Mouse (Mus musculus) midbrain, embryonic 10.5 days (tissue): ENCODE measurements at regions not wholly inside any gene's neighbourhood (a gene's known extent, or its start where the extent isn't known, plus 50 kb on each side); places are given as distances from the start of the nearest gene placed in this dataset.
"Not testable (repeated sequence)": the region's sequence is repeated elsewhere in the genome, so short reads cannot be mapped to it uniquely, and the experiment has no call there.

Source experiments
- DNase-seq: peaks from one replicate; pipeline ENCODE4 v3.0.0-alpha.2; 2017; ENCODE audit warnings: low spot score
- H3K27ac ChIP-seq: fragments of 300-500 bp; sonication (generic); replicated peaks from 2 replicates; pipeline ENCODE4 v1.5.1; 2016; ENCODE audit warnings: mild to moderate bottlenecking
- H3K27me3 ChIP-seq: fragments of 300-500 bp; sonication (generic); 2 replicates; pipeline ENCODE4 v1.6.1; 2016; ENCODE audit warnings: low read depth, mild to moderate bottlenecking; ENCODE audit not compliant: poor library complexity, severe bottlenecking
- H3K36me3 ChIP-seq: fragments of 300-500 bp; sonication (generic); 2 replicates; pipeline ENCODE4 v1.6.1; 2016; ENCODE audit warnings: mild to moderate bottlenecking, moderate library complexity
- H3K4me1 ChIP-seq: fragments of 300-500 bp; sonication (generic); 2 replicates; pipeline ENCODE4 v1.6.1; 2016
- H3K4me3 ChIP-seq: fragments of 300-500 bp; sonication (generic); 2 replicates; pipeline ENCODE4 v1.5.1; 2016; ENCODE audit warnings: mild to moderate bottlenecking, moderate library complexity
- H3K9me3 ChIP-seq: fragments of 300-500 bp; sonication (generic); replicated peaks from 2 replicates; pipeline ENCODE4 v1.6.1; 2016; ENCODE audit warnings: mild to moderate bottlenecking
- WGBS: fragments of 180-500 bp; shearing (Covaris S2); methylation state at CpG from one replicate; pipeline ENCODE4 v1.1.7; 2016; 5-methylcytosine and 5-hydroxymethylcytosine counted together

DNA sequence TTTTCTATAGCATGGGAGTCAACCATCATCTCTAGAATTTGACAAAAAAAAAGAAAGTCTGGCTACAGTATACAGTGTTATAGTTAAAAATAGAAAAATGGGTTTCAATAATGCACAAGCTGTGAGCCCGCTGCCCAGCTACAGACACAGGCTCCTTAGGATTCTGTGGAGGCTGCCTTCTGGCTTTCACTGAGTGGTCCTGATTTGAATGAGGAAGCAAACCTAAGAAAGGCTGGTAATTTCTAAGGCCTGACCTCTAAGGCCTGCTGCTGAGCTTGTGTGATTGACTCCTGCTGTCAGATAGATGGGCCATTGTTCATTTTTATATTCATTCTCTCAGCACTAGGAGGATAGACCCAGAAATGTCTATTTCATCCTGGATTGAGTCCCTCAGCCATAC, 67.7 kb downstream of the Alg10b start:
- Histone ChIP-seq H3K27ac (peak overlapping the region; percentile 69), H3K36me3 (no peaks in the 10 kb centered on the region), H3K4me1 (peaks cover 26% of the 10 kb centered on the region), H3K4me3 (no peak overlapping the region), H3K9me3 (no peaks in the 10 kb centered on the region), H3K27me3 (no peaks in the 10 kb centered on the region)
- no peak for DNase-seq
- WGBS: 57% methylated on average over 1 of the region's 1 CpGs

GRCm38 (mm10) chr15:90294353-90294922, 70.3 kb downstream of the Alg10b start:
- no peaks in the 10 kb centered on the region for H3K9me3 ChIP-seq
- peaks cover 43% of the 10 kb centered on the region for H3K4me1 ChIP-seq
- 82% methylated on average over 2 of the region's 2 CpGs for WGBS
- no peak overlapping the region for H3K27ac ChIP-seq
- H3K27me3 ChIP-seq: no peaks in the 10 kb centered on the region
- no peak for DNase-seq
- H3K36me3 ChIP-seq: no peaks in the 10 kb centered on the region
- H3K4me3 ChIP-seq: no peak overlapping the region

GRCm38 (mm10) chr15:90298566-90298965, 74.5 kb downstream of the Alg10b start:
- DNase-seq: no peak
- no peaks in the 10 kb centered on the region for H3K9me3 ChIP-seq
- H3K4me3 ChIP-seq: no peak overlapping the region
- H3K27ac ChIP-seq: no peak overlapping the region
- H3K4me1 ChIP-seq: peaks cover 17% of the 10 kb centered on the region
- WGBS: 59% methylated on average over 7 of the region's 7 CpGs
- no peaks in the 10 kb centered on the region for H3K36me3 ChIP-seq
- H3K27me3 ChIP-seq: no peaks in the 10 kb centered on the region

GRCm38 (mm10) chr15:90303393-90303792, 79.3 kb downstream of the Alg10b start:
- no peaks in the 10 kb centered on the region for H3K36me3 ChIP-seq
- H3K4me3 ChIP-seq: no peak overlapping the region
- H3K9me3 ChIP-seq: no peaks in the 10 kb centered on the region
- no peak for DNase-seq
- no peaks in the 10 kb centered on the region for H3K27me3 ChIP-seq
- WGBS: 91% methylated on average over 1 of the region's 1 CpGs
- H3K27ac ChIP-seq: no peak overlapping the region
- H3K4me1 ChIP-seq: peaks cover 21% of the 10 kb centered on the region

DNA sequence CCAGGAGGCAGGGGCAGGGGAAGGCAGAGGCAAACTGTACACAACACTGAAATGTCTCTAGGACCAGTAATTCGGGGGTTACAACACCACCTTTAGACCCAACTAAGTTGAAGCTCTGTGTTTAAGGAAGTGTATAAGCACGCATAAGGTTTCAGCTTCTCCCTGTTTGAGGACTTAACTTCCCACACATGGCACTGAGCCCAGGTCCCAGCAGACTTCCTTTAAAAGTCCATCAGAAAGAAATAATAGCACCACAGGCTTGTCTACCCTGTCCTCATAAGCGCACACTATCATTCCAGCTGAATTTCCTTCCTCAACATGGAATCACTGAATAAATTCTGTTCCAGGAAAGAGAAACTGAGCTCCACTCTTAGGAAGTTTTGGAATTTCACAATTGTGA, 80.9 kb downstream of the Alg10b start:
- H3K4me3 ChIP-seq: no peak overlapping the region
- no peaks in the 10 kb centered on the region for H3K36me3 ChIP-seq
- no peaks in the 10 kb centered on the region for H3K9me3 ChIP-seq
- 87% methylated on average over 3 of the region's 3 CpGs for WGBS
- no peaks in the 10 kb centered on the region for H3K27me3 ChIP-seq
- H3K27ac ChIP-seq: no peak overlapping the region
- DNase-seq: no peak
- H3K4me1 ChIP-seq: peaks cover 24% of the 10 kb centered on the region

DNA sequence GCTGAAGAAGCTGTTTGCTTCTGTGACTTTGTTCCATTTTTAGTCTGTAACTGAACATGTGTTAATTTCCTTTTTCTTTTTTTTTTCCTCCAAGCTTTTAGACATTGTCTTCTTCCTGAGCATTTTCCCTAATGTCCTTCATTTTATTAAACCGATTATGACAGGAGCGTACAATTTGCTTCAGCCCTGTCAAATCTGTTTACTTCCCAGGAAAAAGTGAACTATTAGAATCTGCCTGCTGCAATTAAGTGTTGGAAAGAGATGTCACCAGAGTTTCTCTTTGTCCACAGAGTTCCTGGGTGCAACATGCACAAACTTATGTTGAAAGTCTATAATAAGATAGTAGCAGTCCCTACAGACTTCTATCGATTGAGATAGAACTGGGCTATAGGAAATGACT, 82.8 kb downstream of the Alg10b start:
- no peak overlapping the region for H3K27ac ChIP-seq
- no peak overlapping the region for H3K4me3 ChIP-seq
- peaks cover 30% of the 10 kb centered on the region for H3K4me1 ChIP-seq
- H3K9me3 ChIP-seq: no peaks in the 10 kb centered on the region
- H3K36me3 ChIP-seq: no peaks in the 10 kb centered on the region
- no peaks in the 10 kb centered on the region for H3K27me3 ChIP-seq
- no peak for DNase-seq
- WGBS: 92% methylated on average over 3 of the region's 3 CpGs

DNA sequence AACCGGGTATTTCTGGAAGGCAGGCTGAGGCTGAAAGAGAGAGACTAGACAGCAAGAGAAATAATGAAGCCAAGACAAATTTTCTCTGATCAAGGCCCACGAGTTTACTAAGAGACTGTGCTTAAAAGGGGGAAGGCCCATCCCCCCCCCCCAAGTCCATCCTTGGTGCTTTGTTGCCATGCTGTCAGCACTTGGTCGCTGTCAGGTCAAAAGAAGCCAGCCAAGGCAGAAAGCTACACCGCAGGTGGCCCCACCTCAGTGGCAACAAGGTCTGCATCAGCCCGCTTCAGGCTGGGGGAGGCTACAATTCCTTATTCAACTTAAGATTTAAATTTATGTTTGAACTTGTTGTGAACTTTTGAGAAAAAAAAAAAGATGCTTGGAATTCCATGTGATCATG, 84.3 kb downstream of the Alg10b start:
- not testable (repeated sequence) for H3K4me3 ChIP-seq, H3K27me3 ChIP-seq, H3K9me3 ChIP-seq, H3K36me3 ChIP-seq
- 8% methylated on average over 5 of the region's 5 CpGs for WGBS
- H3K4me1 ChIP-seq: peaks cover 30% of the 10 kb centered on the region
- peak overlapping the region; percentile 68 for H3K27ac ChIP-seq
- peak; percentile 32 for DNase-seq

DNA sequence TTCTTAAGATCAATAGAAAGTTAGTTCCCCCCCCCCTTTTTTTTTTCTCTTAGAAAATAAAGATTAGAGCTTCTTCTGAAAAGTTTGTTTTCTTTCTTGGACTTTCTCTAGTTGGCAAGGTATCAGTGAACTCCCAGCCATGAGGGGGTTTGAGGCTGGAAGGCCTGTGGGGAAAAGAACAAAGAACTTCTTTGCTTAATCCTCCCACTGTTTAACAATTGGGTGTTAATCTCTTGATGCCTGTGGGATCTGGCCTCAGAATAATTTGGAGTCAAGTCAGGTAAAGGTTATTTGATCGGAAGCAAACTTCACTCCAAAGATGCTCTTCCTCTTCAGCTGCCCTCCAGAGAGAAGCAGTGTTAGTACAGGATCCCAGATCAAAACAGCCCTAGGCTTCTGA, 84.8 kb downstream of the Alg10b start:
- no peaks in the 10 kb centered on the region for H3K9me3 ChIP-seq
- H3K27me3 ChIP-seq: no peaks in the 10 kb centered on the region
- DNase-seq: no peak
- no peak overlapping the region for H3K4me3 ChIP-seq
- H3K36me3 ChIP-seq: no peaks in the 10 kb centered on the region
- H3K4me1 ChIP-seq: peaks cover 30% of the 10 kb centered on the region
- WGBS: 0% methylated on average over 1 of the region's 1 CpGs
- H3K27ac ChIP-seq: peak overlapping the region; percentile 68

- H3K36me3 ChIP-seq: no peaks in the 10 kb centered on the region
- no peak for DNase-seq
- H3K27ac ChIP-seq: peak overlapping the region; percentile 68
- H3K4me3 ChIP-seq: no peak overlapping the region
- H3K27me3 ChIP-seq: no peaks in the 10 kb centered on the region
- peaks cover 30% of the 10 kb centered on the region for H3K4me1 ChIP-seq
- no peaks in the 10 kb centered on the region for H3K9me3 ChIP-seq
These were observed 85.6 kb downstream of the Alg10b start for GRCm38 (mm10) chr15:90309664-90310063.

GRCm38 (mm10) chr15:90321774-90322173, 97.7 kb downstream of the Alg10b start:
- Histone ChIP-seq H3K36me3 (no peaks in the 10 kb centered on the region), H3K4me3 (no peak overlapping the region), H3K4me1 (no peaks in the 10 kb centered on the region), H3K9me3 (no peaks in the 10 kb centered on the region), H3K27ac (no peak overlapping the region), H3K27me3 (no peaks in the 10 kb centered on the region)
- 67% methylated on average over 3 of the region's 3 CpGs for WGBS
- no peak for DNase-seq

GRCm38 (mm10) chr15:90333275-90333674, 109.2 kb downstream of the Alg10b start:
- Histone ChIP-seq H3K36me3 (no peaks in the 10 kb centered on the region), H3K27me3 (no peaks in the 10 kb centered on the region), H3K27ac (peak overlapping the region; percentile 52), H3K4me3 (no peak overlapping the region), H3K4me1 (peaks cover 16% of the 10 kb centered on the region), H3K9me3 (no peaks in the 10 kb centered on the region)
- peak; percentile 47 for DNase-seq
- 8% methylated on average over 4 of the region's 4 CpGs for WGBS

DNA sequence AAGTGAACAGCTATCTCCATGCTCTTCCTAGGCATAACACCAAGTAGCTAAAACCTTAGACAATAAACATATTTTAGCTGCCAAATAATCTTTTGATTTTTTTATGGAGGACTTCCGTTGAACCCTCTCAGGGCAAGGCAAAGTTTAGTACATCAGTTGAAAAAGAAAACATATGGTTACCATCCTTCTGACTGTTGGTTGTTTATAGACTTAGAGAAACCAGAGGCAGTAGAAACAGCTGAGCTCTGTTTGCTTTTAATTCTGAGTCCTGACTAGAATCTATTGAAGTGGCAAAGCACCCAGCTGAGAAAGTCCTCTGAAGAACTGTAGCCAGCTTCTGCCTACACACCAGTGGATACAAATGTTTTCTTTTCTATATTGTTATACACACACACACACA, 109.7 kb downstream of the Alg10b start:
- Histone ChIP-seq H3K27me3 (no peaks in the 10 kb centered on the region), H3K4me1 (peaks cover 16% of the 10 kb centered on the region), H3K27ac (peak overlapping the region; percentile 52), H3K36me3 (no peaks in the 10 kb centered on the region), H3K4me3 (no peak overlapping the region), H3K9me3 (no peaks in the 10 kb centered on the region)
- no peak for DNase-seq
- 50% methylated on average over 1 of the region's 1 CpGs for WGBS

GRCm38 (mm10) chr15:90334406-90334805, 110.3 kb downstream of the Alg10b start:
- no peak for DNase-seq
- H3K9me3 ChIP-seq: no peaks in the 10 kb centered on the region
- WGBS: 85% methylated on average over 4 of the region's 4 CpGs

GRCm38 (mm10) chr15:90335506-90335905, 111.4 kb downstream of the Alg10b start:
- Histone ChIP-seq H3K4me1 (peaks cover 20% of the 10 kb centered on the region), H3K27ac (no peak overlapping the region), H3K27me3 (no peaks in the 10 kb centered on the region), H3K9me3 (no peaks in the 10 kb centered on the region), H3K4me3 (no peak overlapping the region), H3K36me3 (no peaks in the 10 kb centered on the region)
- 86% methylated on average over 7 of the region's 7 CpGs for WGBS
- no peak for DNase-seq

More at GRCm38 (mm10) chr15:90334406-90334805, 110.3 kb downstream of the Alg10b start:
- Histone ChIP-seq H3K4me3 (no peak overlapping the region), H3K4me1 (peaks cover 16% of the 10 kb centered on the region), H3K36me3 (no peaks in the 10 kb centered on the region), H3K27me3 (no peaks in the 10 kb centered on the region), H3K27ac (no peak overlapping the region)
